Mouse (Mus musculus): ENCODE data around the gene 9530003J23Rik. TPM values are rescaled to one million over a fixed set of nuclear protein-coding genes. Genes with fewer than 3 reads are reported as not detected.

The 9530003J23Rik gene
- polyA plus RNA-seq, 1 experiment from 2014 or later, result not detected

DNA sequence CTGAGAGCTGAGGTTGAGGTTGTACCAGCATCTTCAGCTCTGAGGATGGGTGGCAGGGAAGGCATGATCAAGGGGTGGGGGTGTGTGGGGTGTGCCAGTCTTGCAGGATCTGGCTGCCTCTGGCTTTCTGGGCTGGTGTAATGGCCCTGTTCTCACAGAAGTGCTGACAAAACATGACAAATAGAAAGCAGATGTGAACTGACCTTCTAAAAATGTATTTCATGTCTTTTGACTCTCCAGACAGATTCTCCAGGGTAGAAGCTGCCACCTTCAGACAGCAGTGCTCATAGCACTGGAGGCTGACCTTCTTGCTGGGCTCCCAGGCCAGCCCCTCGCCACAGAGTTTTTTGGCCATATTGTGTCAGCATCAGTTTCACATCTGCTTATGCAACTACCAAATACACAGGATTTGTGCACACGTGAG is 34.9 kb downstream of the 9530003J23Rik start:
- Histone ChIP-seq H3K4me1 (replicated peaks) (no peaks in the 10 kb centered on the region), H3K9ac (no peak overlapping the region), H3K4me3 (no peak overlapping the region), H3K36me3 (no peaks in the 10 kb centered on the region), H3K27ac (replicated peaks) (no peak overlapping the region), H3K4me2 (no peak overlapping the region), H3K9me3 (no peaks in the 10 kb centered on the region), H3K27me3 (no peaks in the 10 kb centered on the region)
- WGBS, result 86% methylated on average over 2 of the region's 2 CpGs
- ATAC-seq (ENCODE audit: low read depth), result no peak

DNA sequence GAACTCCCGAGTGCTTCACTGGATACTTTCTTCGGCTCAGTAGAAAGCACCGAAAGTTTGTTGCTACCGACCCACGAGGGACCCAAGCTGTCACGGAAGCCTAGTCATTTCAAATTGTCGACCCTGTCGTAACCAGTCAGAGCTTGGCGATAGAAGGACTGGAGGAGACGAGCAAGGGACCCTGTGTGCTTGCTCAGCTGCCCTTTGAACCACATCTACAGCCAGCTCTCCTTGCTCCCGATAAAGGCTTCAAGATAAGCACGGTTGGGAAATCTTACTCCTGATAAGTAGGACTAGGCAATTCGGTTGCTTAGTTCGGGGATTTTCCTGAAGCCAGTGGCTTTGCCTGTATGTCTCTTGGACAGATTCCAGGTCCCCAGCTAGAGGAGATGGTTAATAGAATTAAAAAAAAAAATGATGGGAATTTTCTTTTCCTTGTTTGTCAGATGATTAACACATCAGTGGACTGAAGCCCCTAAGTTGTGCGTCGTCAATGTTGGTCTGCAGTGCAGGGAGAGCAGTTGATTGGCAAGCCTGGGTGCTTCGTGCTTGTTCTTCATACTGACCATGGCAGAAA is 35.4 kb downstream of the 9530003J23Rik start:
- Histone ChIP-seq H3K4me2 (no peak overlapping the region), H3K9ac (no peak overlapping the region), H3K36me3 (no peaks in the 10 kb centered on the region), H3K4me1 (replicated peaks) (no peaks in the 10 kb centered on the region), H3K27me3 (no peaks in the 10 kb centered on the region), H3K9me3 (no peaks in the 10 kb centered on the region), H3K4me3 (no peak overlapping the region), H3K27ac (replicated peaks) (no peak overlapping the region)
- ATAC-seq (ENCODE audit: low read depth), result no peak
- 88% methylated on average over 17 of the region's 17 CpGs for whole genome bisulfite sequencing

DNA sequence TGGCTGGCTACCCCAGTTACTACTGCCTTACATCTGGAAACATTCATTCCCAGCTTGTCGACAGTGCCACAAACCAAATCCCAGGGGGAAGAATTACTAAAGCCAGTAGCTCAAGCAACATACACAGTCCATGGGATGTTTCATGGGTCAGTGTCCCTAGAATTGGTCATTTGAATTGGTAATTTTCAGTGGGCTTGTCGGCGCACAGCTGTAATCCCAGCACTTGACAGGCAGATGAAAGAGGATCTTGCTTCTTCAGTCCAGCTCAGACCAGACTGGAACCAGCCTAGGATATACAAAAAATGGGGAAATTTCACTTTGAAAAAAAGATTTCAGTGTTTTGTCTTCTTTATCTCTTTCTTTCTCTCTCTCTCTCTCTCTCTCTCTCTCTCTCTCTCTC is 38.8 kb downstream of the 9530003J23Rik start:
- ATAC-seq (ENCODE audit: low read depth), result no peak
- no peaks in the 10 kb centered on the region for H3K4me1 ChIP-seq (replicated peaks)
- 44% methylated on average over 3 of the region's 3 CpGs for WGBS

DNA sequence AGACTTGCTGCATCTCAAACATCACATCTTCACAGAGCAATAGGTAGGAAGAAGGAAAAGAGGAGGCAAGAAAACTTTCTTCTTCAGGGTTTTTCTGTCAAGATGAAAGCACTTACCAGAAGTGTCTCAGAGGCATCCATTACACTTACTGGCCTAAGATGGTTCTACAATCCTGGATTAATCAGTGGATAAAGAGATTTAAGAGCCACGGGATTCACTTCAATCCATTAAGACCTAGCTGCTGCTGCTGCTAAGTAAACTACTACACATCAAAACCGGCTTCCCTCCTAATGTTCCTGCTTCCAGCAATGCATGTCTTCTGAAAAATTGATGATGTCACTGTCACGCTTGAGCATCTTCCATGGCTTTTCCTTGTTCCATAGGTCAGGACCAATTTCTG is 41.8 kb downstream of the 9530003J23Rik start:
- no peaks in the 10 kb centered on the region for H3K9me3 ChIP-seq
- H3K4me1 ChIP-seq (replicated peaks), result no peaks in the 10 kb centered on the region
- H3K4me3 ChIP-seq, result no peak overlapping the region
- ATAC-seq (ENCODE audit: low read depth), result no peak
- H3K27me3 ChIP-seq, result no peaks in the 10 kb centered on the region
- no peak overlapping the region for H3K9ac ChIP-seq
- H3K4me2 ChIP-seq, result no peak overlapping the region
- H3K27ac ChIP-seq (replicated peaks), result no peak overlapping the region
- 78% methylated on average over 3 of the region's 3 CpGs for WGBS
- H3K36me3 ChIP-seq, result no peaks in the 10 kb centered on the region

More for the DNA sequence above, 38.8 kb downstream of the 9530003J23Rik start:
- Histone ChIP-seq H3K27ac (replicated peaks) (no peak overlapping the region), H3K4me3 (no peak overlapping the region), H3K9ac (no peak overlapping the region), H3K36me3 (no peaks in the 10 kb centered on the region), H3K27me3 (no peaks in the 10 kb centered on the region), H3K4me2 (no peak overlapping the region), H3K9me3 (no peaks in the 10 kb centered on the region)

DNA sequence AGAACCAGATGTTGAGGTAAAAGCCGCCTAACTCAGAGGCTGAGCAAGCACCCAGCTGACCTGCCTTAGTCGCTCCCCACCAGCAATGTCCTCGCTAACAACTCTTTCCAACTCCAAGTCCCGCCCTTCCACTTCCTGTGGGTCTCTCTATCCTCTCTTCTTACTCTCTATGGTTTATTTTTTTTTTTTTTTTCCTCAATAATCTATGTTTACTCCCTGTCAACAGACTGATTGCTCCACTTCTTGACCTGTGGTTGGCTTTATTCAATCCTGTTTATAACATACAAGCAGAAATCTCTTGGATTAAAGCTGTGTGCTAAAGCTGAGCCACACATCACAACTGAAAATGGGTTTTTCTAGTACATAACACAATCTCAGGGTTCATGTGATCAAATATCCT is 42.8 kb downstream of the 9530003J23Rik start:
- H3K36me3 ChIP-seq, result no peaks in the 10 kb centered on the region
- H3K9me3 ChIP-seq, result no peaks in the 10 kb centered on the region
- no peak for ATAC-seq (ENCODE audit: low read depth)
- H3K4me1 ChIP-seq (replicated peaks), result no peaks in the 10 kb centered on the region
- H3K9ac ChIP-seq, result no peak overlapping the region
- no peaks in the 10 kb centered on the region for H3K27me3 ChIP-seq
- WGBS, result 94% methylated on average over 4 of the region's 4 CpGs
- no peak overlapping the region for H3K27ac ChIP-seq (replicated peaks)
- H3K4me2 ChIP-seq, result no peak overlapping the region
- no peak overlapping the region for H3K4me3 ChIP-seq

DNA sequence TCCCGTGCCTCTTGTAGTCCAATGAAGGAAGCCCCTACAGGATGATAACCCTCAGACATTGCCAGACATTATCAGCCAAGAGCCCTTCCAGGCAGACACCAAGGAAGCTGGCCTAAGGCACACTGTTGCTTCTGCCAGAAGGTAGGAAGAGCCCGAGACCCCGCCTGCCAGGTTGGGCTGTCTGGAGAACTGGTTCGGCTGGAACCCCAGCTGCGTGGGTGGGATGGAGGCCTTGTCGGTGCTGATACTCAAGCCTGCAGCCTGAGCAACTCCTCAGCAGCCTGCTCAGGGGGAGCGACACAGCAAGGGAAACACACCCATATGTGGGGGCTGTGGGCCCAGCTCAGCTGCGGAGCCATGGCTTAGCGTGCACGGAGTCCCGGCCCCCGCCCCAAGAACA is 43.5 kb downstream of the 9530003J23Rik start:
- H3K4me2 ChIP-seq, result no peak overlapping the region
- WGBS, result 93% methylated on average over 12 of the region's 12 CpGs
- H3K36me3 ChIP-seq, result no peaks in the 10 kb centered on the region
- no peak overlapping the region for H3K27ac ChIP-seq (replicated peaks)
- ATAC-seq (ENCODE audit: low read depth), result no peak
- H3K9me3 ChIP-seq, result no peaks in the 10 kb centered on the region
- no peak overlapping the region for H3K4me3 ChIP-seq
- no peaks in the 10 kb centered on the region for H3K27me3 ChIP-seq
- no peak overlapping the region for H3K9ac ChIP-seq
- no peaks in the 10 kb centered on the region for H3K4me1 ChIP-seq (replicated peaks)

DNA sequence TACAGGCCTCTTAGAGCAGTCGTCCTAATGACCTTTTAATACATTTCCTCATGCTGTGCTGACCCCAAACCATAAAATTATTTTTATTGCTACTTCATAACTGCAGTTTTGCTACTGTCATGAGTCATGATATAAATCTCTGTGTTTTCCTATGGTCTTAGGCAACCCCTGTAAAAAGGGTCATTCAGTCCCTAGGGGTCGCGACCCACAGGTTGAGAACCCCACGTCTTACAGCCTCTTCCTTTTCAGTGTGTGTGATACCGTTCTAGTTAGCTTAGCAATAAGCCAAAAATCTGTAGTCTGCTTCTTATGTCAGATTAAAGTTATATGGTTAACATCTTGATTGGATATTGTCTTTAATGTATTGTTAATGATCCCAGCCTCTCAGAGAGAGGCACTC is 45.1 kb downstream of the 9530003J23Rik start:
- H3K27ac ChIP-seq (replicated peaks), result no peak overlapping the region
- WGBS, result 78% methylated on average over 5 of the region's 5 CpGs

DNA sequence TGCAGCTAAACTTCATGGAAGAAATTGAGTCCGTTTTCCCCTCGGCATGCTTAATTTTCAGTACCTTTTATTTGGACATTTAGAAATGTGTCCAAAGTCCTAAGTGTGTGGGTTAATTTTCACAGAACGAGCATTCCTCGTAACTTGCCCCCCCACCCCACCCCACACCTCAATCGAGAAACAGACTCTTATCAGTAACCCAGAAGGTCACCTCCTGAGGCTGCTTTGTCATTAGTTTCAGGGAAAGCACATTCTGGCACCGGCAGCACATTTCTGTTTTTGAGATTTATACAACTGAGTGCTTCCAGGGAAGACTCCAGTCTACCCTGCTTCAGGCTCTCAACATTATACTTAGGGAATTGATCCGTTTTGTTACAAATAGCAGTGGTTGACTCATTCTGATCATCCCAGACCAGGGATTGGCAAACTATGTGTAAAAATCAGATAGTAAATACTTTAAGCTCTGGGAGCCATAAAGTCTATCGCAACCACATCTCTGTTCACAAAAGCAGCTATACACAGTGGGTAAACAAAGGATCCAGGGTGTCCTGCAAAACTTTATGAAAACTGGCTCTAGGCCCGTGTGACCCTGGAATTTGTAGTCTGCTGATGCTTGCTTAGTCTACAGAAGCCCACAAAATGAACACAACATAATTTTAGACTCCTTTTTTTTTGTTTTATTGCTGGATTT is 53.0 kb downstream of the 9530003J23Rik start:
- Histone ChIP-seq H3K27me3 (no peaks in the 10 kb centered on the region), H3K4me2 (no peak overlapping the region), H3K27ac (replicated peaks) (no peak overlapping the region), H3K4me1 (replicated peaks) (no peaks in the 10 kb centered on the region), H3K4me3 (no peak overlapping the region), H3K9ac (no peak overlapping the region), H3K36me3 (no peaks in the 10 kb centered on the region), H3K9me3 (no peaks in the 10 kb centered on the region)
- ATAC-seq (ENCODE audit: low read depth), result no peak
- whole genome bisulfite sequencing, result 75% methylated on average over 9 of the region's 9 CpGs

More for the DNA sequence above, 45.1 kb downstream of the 9530003J23Rik start:
- Histone ChIP-seq H3K36me3 (no peaks in the 10 kb centered on the region), H3K4me2 (no peak overlapping the region), H3K9ac (no peak overlapping the region), H3K4me3 (no peak overlapping the region), H3K9me3 (no peaks in the 10 kb centered on the region), H3K27me3 (no peaks in the 10 kb centered on the region), H3K4me1 (replicated peaks) (no peaks in the 10 kb centered on the region)
- ATAC-seq (ENCODE audit: low read depth), result no peak

Other genes starting within 250 kb of the 9530003J23Rik start
- gene Lrrc10, start 193.4 kb downstream of the 9530003J23Rik start, polyA plus RNA-seq (2015; fragmentation: Nextera tagmentation; extraction: Ambion mirVana), result not detected in 2 replicates
- gene Cct2, start 174.9 kb downstream of the 9530003J23Rik start, polyA plus RNA-seq (2015; fragmentation: Nextera tagmentation; extraction: Ambion mirVana), result 279 and 303 TPM in 2 replicates
- 20.9 and 27.1 TPM in 2 replicates for gene Frs2, start 90.2 kb downstream of the 9530003J23Rik start, polyA plus RNA-seq (2015; fragmentation: Nextera tagmentation; extraction: Ambion mirVana)
- gene Yeats4, start 14.2 kb downstream of the 9530003J23Rik start, polyA plus RNA-seq (2015; fragmentation: Nextera tagmentation; extraction: Ambion mirVana), result 123 and 148 TPM in 2 replicates
- gene Lyz2, start 43.6 kb upstream of the 9530003J23Rik start, polyA plus RNA-seq (2015; fragmentation: Nextera tagmentation; extraction: Ambion mirVana), result 26.1 and 32.5 TPM in 2 replicates
- 0.15 TPM in 1 of 2 replicates, not detected in the other for gene Lyz1, start 54.2 kb upstream of the 9530003J23Rik start, polyA plus RNA-seq (2015; fragmentation: Nextera tagmentation; extraction: Ambion mirVana)
- 144 and 167 TPM in 2 replicates for gene Cpsf6, start 141.3 kb upstream of the 9530003J23Rik start, polyA plus RNA-seq (2015; fragmentation: Nextera tagmentation; extraction: Ambion mirVana)

Measured in neural tube, embryonic 13.5 days (tissue).